Mouse (Mus musculus) Muller cell, postnatal 12 days (primary cell): ENCODE results near the gene Abcc10.
A peak's percentile ranks its signal among the peaks of the same experiment; 100 is the strongest.

Source experiments
- DNase-seq: peaks from one replicate; pipeline ENCODE4 v3.0.0-alpha.2; 2015; ENCODE audit errors: inconsistent ontology term

Gene Abcc10

GRCm38 (mm10) chr17:46258279-46259053, 69.7 kb downstream of the Abcc10 start:
- DNase-seq: no peak

- DNase-seq: no peak
Observed at GRCm38 (mm10) chr17:46255147-46255546, 73.0 kb downstream of the Abcc10 start.

- no peak for DNase-seq
Observed at GRCm38 (mm10) chr17:46254106-46254505, 74.0 kb downstream of the Abcc10 start.

GRCm38 (mm10) chr17:46253452-46254084, 74.6 kb downstream of the Abcc10 start, which contains the start of gene Lrrc73:
Lrrc73 (plus strand) TSS chr17:46253531.
- DNase-seq: peak; percentile 93
